Mouse (Mus musculus) MEL (cell line): Measurements from ENCODE around the gene Lap3. TPM values are rescaled to one million over a fixed set of nuclear protein-coding genes. Genes with fewer than 3 reads are reported as not detected.

Experiments used
- DNase-seq: peaks from one replicate; pipeline ENCODE4 v3.0.0; 2011; ENCODE audit warnings: low read depth, low spot score
- H3K27ac ChIP-seq: 2 replicates; pipeline ENCODE4 v1.5.1; 2012; ENCODE audit warnings: low read depth, mild to moderate bottlenecking, control low read depth, low read length, moderate library complexity; ENCODE audit not compliant: control insufficient read depth
- H3K27me3 ChIP-seq, 2 experiments: fragments of 150-350 bp in 1 of 2; sonication (generic) in 1 of 2; 2 replicates each; pipeline ENCODE4 v1.6.1; 2012; ENCODE audit warnings: low read length in 2 of 2, mild to moderate bottlenecking in 2 of 2, improper control_type of control experiment in 1 of 2, moderate library complexity in 1 of 2; ENCODE audit not compliant: insufficient read depth in 2 of 2, control insufficient read depth in 1 of 2
- H3K36me3 ChIP-seq, 2 experiments: 2 replicates each; pipeline ENCODE4 v1.6.1; 2012 to 2014; ENCODE audit warnings: low read length in 2 of 2, improper control_type of control experiment in 1 of 2, inconsistent platforms in 1 of 2, mild to moderate bottlenecking in 1 of 2; ENCODE audit not compliant: insufficient read depth in 2 of 2, control insufficient read depth in 1 of 2
- H3K4me1 ChIP-seq, 2 experiments: fragments of 150-350 bp in 1 of 2; sonication (generic) in 1 of 2; 2 replicates each; pipeline ENCODE4 v1.6.1; 2012; ENCODE audit warnings: low read length in 2 of 2, improper control_type of control experiment in 1 of 2, mild to moderate bottlenecking in 1 of 2; ENCODE audit not compliant: insufficient read depth in 2 of 2, control insufficient read depth in 1 of 2
- H3K4me3 ChIP-seq, 2 experiments: fragments of 150-350 bp in 1 of 2; sonication (generic) in 1 of 2; 2 replicates each; pipeline ENCODE4 v1.5.1; 2012; ENCODE audit warnings: low read depth in 2 of 2, low read length in 2 of 2, mild to moderate bottlenecking in 2 of 2, moderate library complexity in 2 of 2, control low read depth in 1 of 2, improper control_type of control experiment in 1 of 2; ENCODE audit not compliant: control insufficient read depth in 1 of 2, insufficient read depth in 1 of 2
- H3K79me2 ChIP-seq: 2 replicates; pipeline ENCODE4 v1.6.1; 2012; ENCODE audit warnings: mild to moderate bottlenecking, low read length, moderate library complexity; ENCODE audit not compliant: control insufficient read depth, poor library complexity, insufficient read depth
- H3K9ac ChIP-seq: 2 replicates; pipeline ENCODE4 v1.6.1; 2012; ENCODE audit warnings: low read depth, mild to moderate bottlenecking, control low read depth, low read length, moderate library complexity; ENCODE audit not compliant: control insufficient read depth, poor library complexity, severe bottlenecking
- H3K9me3 ChIP-seq: fragments of 150-350 bp; sonication (generic); replicated peaks from 2 replicates; pipeline ENCODE4 v1.6.1; 2012; ENCODE audit warnings: mild to moderate bottlenecking, low read length, improper control_type of control experiment, moderate library complexity; ENCODE audit not compliant: insufficient read depth
- BHLHE40 ChIP-seq: IDR thresholded peaks from 2 replicates; pipeline ENCODE4 v1.6.1; 2012; ENCODE audit warnings: low read depth, mild to moderate bottlenecking, inconsistent platforms, low read length, improper control_type of control experiment, borderline replicate concordance
- CHD1 ChIP-seq: IDR thresholded peaks from 2 replicates; pipeline ENCODE4 v1.6.1; 2012; ENCODE audit warnings: low read depth, mild to moderate bottlenecking, inconsistent platforms, low read length, improper control_type of control experiment
- CHD2 ChIP-seq: IDR thresholded peaks from 2 replicates; pipeline ENCODE4 v1.6.1; 2011; ENCODE audit warnings: low read length, improper control_type of control experiment
- CTCF ChIP-seq, 3 experiments: IDR thresholded peaks in 2 of 3; conservative IDR thresholded peaks in 1 of 3; 2 replicates each; pipeline ENCODE4 v1.5.1; 2011 to 2012; ENCODE audit warnings: low read length in 3 of 3, low read depth in 2 of 3, mild to moderate bottlenecking in 2 of 3, improper control_type of control experiment in 1 of 3, inconsistent platforms in 1 of 3, mixed read lengths in 1 of 3, moderate library complexity in 1 of 3; ENCODE audit not compliant: control insufficient read depth in 1 of 3, insufficient read depth in 1 of 3, poor library complexity in 1 of 3, severe bottlenecking in 1 of 3
- E2F4 ChIP-seq: IDR thresholded peaks from 2 replicates; pipeline ENCODE4 v1.6.1; 2011; ENCODE audit warnings: low read depth, low read length, improper control_type of control experiment, borderline replicate concordance
- ELF1 ChIP-seq: IDR thresholded peaks from 2 replicates; pipeline ENCODE4 v1.6.1; 2014; ENCODE audit warnings: low read depth, mild to moderate bottlenecking, inconsistent platforms, low read length, improper control_type of control experiment, moderate library complexity
- EP300 ChIP-seq, 2 experiments: IDR thresholded peaks; 2 replicates each; pipeline ENCODE4 v1.6.1; 2011; ENCODE audit warnings: improper control_type of control experiment in 2 of 2, low read length in 2 of 2, low read depth in 1 of 2, mild to moderate bottlenecking in 1 of 2
- GABPA ChIP-seq: IDR thresholded peaks from 2 replicates; pipeline ENCODE4 v1.6.1; 2012; ENCODE audit warnings: low read depth, mild to moderate bottlenecking, inconsistent platforms, low read length, improper control_type of control experiment, moderate library complexity
- GATA1 ChIP-seq: IDR thresholded peaks from 2 replicates; pipeline ENCODE4 v1.6.1; 2011; ENCODE audit warnings: low read depth, low read length, improper control_type of control experiment
- JUND ChIP-seq: IDR thresholded peaks from 2 replicates; pipeline ENCODE4 v1.6.1; 2011; ENCODE audit warnings: low read depth, mild to moderate bottlenecking, improper control_type of control experiment, low read length
- MAX ChIP-seq: IDR thresholded peaks from 2 replicates; pipeline ENCODE4 v1.6.1; 2011; ENCODE audit warnings: low read length, improper control_type of control experiment
- MEF2A ChIP-seq: IDR thresholded peaks from 2 replicates; pipeline ENCODE4 v1.6.1; 2014; ENCODE audit warnings: low read depth, mild to moderate bottlenecking, inconsistent platforms, low read length, improper control_type of control experiment; ENCODE audit not compliant: poor library complexity, insufficient replicate concordance, severe bottlenecking; ENCODE audit errors: extremely low read depth
- MYB ChIP-seq: IDR thresholded peaks from 2 replicates; pipeline ENCODE4 v1.6.1; 2011; ENCODE audit warnings: mild to moderate bottlenecking, low read depth, low read length, improper control_type of control experiment
- NELFE ChIP-seq: IDR thresholded peaks from 2 replicates; pipeline ENCODE4 v1.6.1; 2011; ENCODE audit warnings: low read depth, low read length, improper control_type of control experiment
- NRF1 ChIP-seq: IDR thresholded peaks from 2 replicates; pipeline ENCODE4 v1.6.1; 2014; ENCODE audit warnings: low read depth, mild to moderate bottlenecking, inconsistent platforms, low read length, improper control_type of control experiment, moderate library complexity; ENCODE audit not compliant: poor library complexity, insufficient read depth, severe bottlenecking
- TAL1 ChIP-seq: IDR thresholded peaks from 2 replicates; pipeline ENCODE4 v1.6.1; 2012; ENCODE audit warnings: mild to moderate bottlenecking, inconsistent platforms, low read length, moderate library complexity, mixed read lengths
- TCF12 ChIP-seq: IDR thresholded peaks from 2 replicates; pipeline ENCODE4 v1.6.1; 2014; ENCODE audit warnings: low read depth, mild to moderate bottlenecking, inconsistent platforms, low read length, improper control_type of control experiment, moderate library complexity
- USF1 ChIP-seq: IDR thresholded peaks from 2 replicates; pipeline ENCODE4 v1.6.1; 2014; ENCODE audit warnings: low read depth, mild to moderate bottlenecking, inconsistent platforms, low read length, improper control_type of control experiment, moderate library complexity
- USF2 ChIP-seq, 2 experiments: IDR thresholded peaks; 2 replicates each; pipeline ENCODE4 v1.6.1; 2011 to 2012; ENCODE audit warnings: improper control_type of control experiment in 2 of 2, low read length in 2 of 2, borderline replicate concordance in 1 of 2, inconsistent platforms in 1 of 2, low read depth in 1 of 2, mild to moderate bottlenecking in 1 of 2; ENCODE audit not compliant: insufficient read depth in 1 of 2
- ZKSCAN1 ChIP-seq: IDR thresholded peaks from 2 replicates; pipeline ENCODE4 v1.6.1; 2012; ENCODE audit warnings: low read depth, mild to moderate bottlenecking, inconsistent platforms, low read length, improper control_type of control experiment, moderate library complexity
- polyA plus RNA-seq, 2 experiments: library from polyadenylated mRNA; stranded (reverse) in 1 of 2; unstranded in 1 of 2; fragments of >175 nt in 1 of 2; fragments of >200 nt in 1 of 2; gene quantifications; 2 replicates each; pipeline versions ENCODE4 v1.2.1 to v1.2.4; 2012; ENCODE audit warnings: low replicate concordance in 2 of 2, low read depth in 1 of 2; ENCODE audit not compliant: insufficient read length in 2 of 2, insufficient read depth in 1 of 2, missing spikeins in 1 of 2
- total RNA-seq: library from RNA; depleted of rRNA; stranded (reverse); fragments of 300-350 nt; gene quantifications from 2 replicates; pipeline ENCODE4 v1.2.3, GENCODE M21; 2012

Gene Lap3
- total and polyA plus RNA-seq, 3 experiments, result 172 to 213 (median 205) TPM

GRCm38 (mm10) chr5:45444130-45444832, 48.9 kb upstream of the Lap3 start:
- H3K4me1 ChIP-seq, result peaks cover 0 to 17% of the 10 kb centered on the region in 2 experiments
- no peak for DNase-seq
- H3K9ac ChIP-seq, result no peak overlapping the region

DNA sequence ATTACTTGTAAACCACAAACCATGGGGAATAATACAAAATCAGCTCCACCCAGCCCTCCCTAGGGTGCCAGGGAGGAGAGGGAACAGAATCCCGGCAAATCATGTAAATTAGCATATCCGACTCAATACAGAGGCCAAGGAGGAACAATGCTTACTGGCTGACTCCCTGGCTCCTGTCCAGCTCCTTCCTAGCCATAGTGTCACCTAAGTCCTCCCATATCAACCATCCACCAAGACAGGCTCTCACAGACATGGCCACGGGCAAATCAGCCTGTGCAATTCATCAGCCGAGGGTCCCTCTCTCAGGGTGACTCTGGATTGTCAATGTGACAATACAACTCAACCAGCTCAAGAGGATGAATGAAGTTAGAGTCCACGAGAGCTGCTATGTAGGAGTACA, 44.5 kb upstream of the Lap3 start:
- peak; percentile 90 for DNase-seq
- no peaks in the 10 kb centered on the region for H3K27me3 ChIP-seq
- TF ChIP-seq MYB (0 out of 2 replicates have a peak, but pooled peaks have one; percentile 12), GATA1 (no peak)
- H3K79me2 ChIP-seq, result peaks cover 14% of the 10 kb centered on the region
- H3K9me3 ChIP-seq, result no peaks in the 10 kb centered on the region
- no peak overlapping the region for H3K27ac ChIP-seq
- peaks cover 0 to 20% of the 10 kb centered on the region in 2 experiments for H3K4me1 ChIP-seq
- peak overlapping the region; percentile 71 for H3K9ac ChIP-seq
- H3K36me3 ChIP-seq, result peaks cover 6 to 16% of the 10 kb centered on the region in 2 experiments; a peak in 3 of 4 replicates
- H3K4me3 ChIP-seq, result peak overlapping the region; percentile 71 to 89

More at GRCm38 (mm10) chr5:45444130-45444832, 48.9 kb upstream of the Lap3 start:
- no peak for TF ChIP-seq EP300 (IDR thresholded peaks at IDR 0.05; ENCODE audit: low read depth in 1 of 2, low read length in 2 of 2)
- no peak for TF ChIP-seq USF2 (IDR thresholded peaks at IDR 0.05; ENCODE audit: borderline replicate concordance in 1 of 2, insufficient read depth in 1 of 2, low read depth in 1 of 2, low read length in 2 of 2)
- no peak for TF ChIP-seq USF1
- no peak for TF ChIP-seq GATA1
- TF ChIP-seq NELFE, result no peak
- no peak for TF ChIP-seq JUND
- no peak for TF ChIP-seq MEF2A
- no peak for TF ChIP-seq BHLHE40
- TF ChIP-seq CHD1, result no peak
- TF ChIP-seq ELF1, result no peak
- TF ChIP-seq E2F4, result no peak
- TF ChIP-seq GABPA, result no peak
- TF ChIP-seq MAX, result no peak
- no peak for TF ChIP-seq TCF12
- TF ChIP-seq NRF1, result no peak
- TF ChIP-seq CHD2, result no peak
- TF ChIP-seq CTCF (IDR thresholded peaks at IDR 0.05 in 2 of 3, conservative IDR thresholded peaks at IDR 0.05 in 1 of 3; ENCODE audit: control insufficient read depth in 1 of 3, insufficient read depth in 1 of 3, low read depth in 2 of 3, low read length in 3 of 3, poor library complexity in 1 of 3, severe bottlenecking in 1 of 3), result no peak
- no peak for TF ChIP-seq ZKSCAN1
- no peak for TF ChIP-seq TAL1
- TF ChIP-seq, all 39 proteins: peak for 0
- Histone ChIP-seq H3K4me3 (no peak overlapping the region), H3K9me3 (no peaks in the 10 kb centered on the region), H3K27ac (no peak overlapping the region), H3K27me3 (no peaks in the 10 kb centered on the region), H3K36me3 (peaks cover 11 to 19% of the 10 kb centered on the region in 2 experiments), H3K79me2 (peaks cover 11% of the 10 kb centered on the region)
